Mouse (Mus musculus) lung, embryonic 16.5 days (tissue): ENCODE measurements around the gene Clic5. TPM values are rescaled to one million over a fixed set of nuclear protein-coding genes. Genes with fewer than 3 reads are reported as not detected.

Experiments used
- ATAC-seq: fragments of 200-750 bp; cut with Nextera tagmentation; 2 replicates; pipeline ENCODE4 v1.8.0; 2017; ENCODE audit warnings: low read depth, mild to moderate bottlenecking, moderate library complexity
- H3K27ac ChIP-seq: fragments of 300-500 bp; sonication (generic); 2 replicates; pipeline ENCODE4 v1.5.1; 2014; ENCODE audit warnings: mild to moderate bottlenecking, control low read depth, low read length
- H3K27me3 ChIP-seq: fragments of 300-500 bp; sonication (generic); 2 replicates; pipeline ENCODE4 v1.6.1; 2014; ENCODE audit warnings: low read depth, low read length, mixed read lengths; ENCODE audit not compliant: control insufficient read depth, insufficient read depth
- H3K36me3 ChIP-seq: fragments of 300-500 bp; sonication (generic); 2 replicates; pipeline ENCODE4 v1.6.1; 2014; ENCODE audit warnings: low read length; ENCODE audit not compliant: control insufficient read depth, insufficient read depth
- H3K4me1 ChIP-seq: fragments of 300-500 bp; sonication (generic); replicated peaks from 2 replicates; pipeline ENCODE4 v1.6.1; 2014; ENCODE audit warnings: low read length, mixed read lengths; ENCODE audit not compliant: control insufficient read depth, insufficient read depth
- H3K4me2 ChIP-seq: fragments of 300-500 bp; sonication (generic); 2 replicates; pipeline ENCODE4 v1.6.1; 2014; ENCODE audit warnings: low read depth, low read length, control low read depth
- H3K4me3 ChIP-seq: fragments of 300-500 bp; sonication (generic); 2 replicates; pipeline ENCODE4 v1.5.1; 2014; ENCODE audit warnings: mild to moderate bottlenecking, low read length, control low read depth
- H3K9ac ChIP-seq: fragments of 300-500 bp; sonication (generic); 2 replicates; pipeline ENCODE4 v1.6.1; 2014; ENCODE audit warnings: low read length, control low read depth
- H3K9me3 ChIP-seq: fragments of 300-500 bp; sonication (generic); 2 replicates; pipeline ENCODE4 v1.6.1; 2016; ENCODE audit warnings: low read length; ENCODE audit not compliant: control insufficient read depth
- WGBS: fragments of 180-500 bp; shearing (Covaris S2); extraction: QIAGEN DNeasy Blood & Tissue Kit; methylation state at CpG from one replicate; pipeline ENCODE4 v1.1.7; 2014; 5-methylcytosine and 5-hydroxymethylcytosine counted together
- polyA plus RNA-seq: library from polyadenylated mRNA; unstranded; fragments of >200 nt; fragmentation: Nextera tagmentation; extraction: Ambion mirVana; gene quantifications from 2 replicates; pipeline ENCODE4 v1.2.1, GENCODE M21; 2015

The Clic5 gene
- polyA plus RNA-seq, 1 experiment from 2014 or later = 24.8 TPM

DNA sequence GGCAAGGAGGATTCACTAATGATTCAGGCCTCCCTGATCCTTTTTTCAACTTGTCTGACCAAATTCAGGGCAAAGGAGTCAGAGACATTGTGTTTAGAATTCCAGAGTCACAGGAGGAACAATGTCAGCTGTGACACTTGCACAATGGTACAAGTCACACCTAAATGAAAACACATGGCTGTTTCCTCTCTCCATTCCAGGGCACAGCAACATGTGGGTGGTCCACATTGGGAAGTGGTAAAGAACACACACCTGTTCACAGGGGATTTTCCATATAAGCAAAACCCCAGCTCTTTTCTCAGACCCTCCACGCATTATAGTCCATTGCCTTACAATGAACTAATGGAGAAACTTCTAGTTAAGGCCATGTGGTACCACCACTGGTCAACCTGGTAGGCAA lies 115.7 kb downstream of the Clic5 start:
- Histone ChIP-seq H3K27ac (no peak overlapping the region), H3K4me1 (peaks cover 10% of the 10 kb centered on the region), H3K9me3 (no peaks in the 10 kb centered on the region), H3K4me3 (no peak overlapping the region), H3K9ac (no peak overlapping the region), H3K36me3 (no peaks in the 10 kb centered on the region), H3K4me2 (no peak overlapping the region), H3K27me3 (no peaks in the 10 kb centered on the region; the same call in 1 of the 2 replicates)
- WGBS = 96% methylated on average over 1 of the region's 1 CpGs
- ATAC-seq = no peak

DNA sequence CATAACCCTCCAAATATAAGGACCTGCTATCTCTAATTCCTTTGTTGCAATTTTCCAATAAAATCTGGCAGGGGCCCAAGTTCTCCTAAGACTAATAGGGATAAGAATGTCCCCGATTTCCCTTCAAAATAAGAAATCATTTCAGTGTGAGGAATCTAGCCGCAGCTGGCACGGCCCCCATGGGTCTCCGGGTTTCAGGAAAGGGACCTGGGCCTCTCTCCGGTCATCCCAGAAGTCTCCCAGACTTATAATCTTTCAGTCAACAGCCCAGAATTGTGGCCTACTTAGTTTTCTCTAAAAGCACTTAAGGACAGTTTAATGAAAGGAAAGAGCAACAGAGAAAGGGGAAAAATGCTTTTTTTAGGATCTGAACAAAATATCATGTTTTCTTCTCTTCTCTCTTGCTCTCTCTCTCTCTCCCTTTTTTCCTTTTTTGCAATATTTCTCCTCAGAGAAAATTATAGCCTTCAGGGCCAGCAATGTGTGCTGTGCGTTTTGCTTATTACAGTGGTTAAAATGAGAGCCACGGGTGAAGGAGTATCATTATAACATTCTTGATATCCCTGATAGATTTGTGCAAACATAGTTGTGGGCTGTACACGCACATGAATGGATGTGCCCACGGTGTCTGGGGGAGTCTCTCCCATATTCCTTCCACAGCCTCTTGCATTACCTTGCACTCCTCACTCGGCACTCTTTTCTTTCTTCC lies 121.7 kb downstream of the Clic5 start:
- Histone ChIP-seq H3K4me2 (no peak overlapping the region), H3K27me3 (no peaks in the 10 kb centered on the region), H3K9me3 (no peaks in the 10 kb centered on the region), H3K4me1 (no peaks in the 10 kb centered on the region), H3K9ac (no peak overlapping the region), H3K36me3 (no peaks in the 10 kb centered on the region), H3K27ac (no peak overlapping the region), H3K4me3 (no peak overlapping the region)
- 53% methylated on average over 10 of the region's 10 CpGs for WGBS
- no peak for ATAC-seq

DNA sequence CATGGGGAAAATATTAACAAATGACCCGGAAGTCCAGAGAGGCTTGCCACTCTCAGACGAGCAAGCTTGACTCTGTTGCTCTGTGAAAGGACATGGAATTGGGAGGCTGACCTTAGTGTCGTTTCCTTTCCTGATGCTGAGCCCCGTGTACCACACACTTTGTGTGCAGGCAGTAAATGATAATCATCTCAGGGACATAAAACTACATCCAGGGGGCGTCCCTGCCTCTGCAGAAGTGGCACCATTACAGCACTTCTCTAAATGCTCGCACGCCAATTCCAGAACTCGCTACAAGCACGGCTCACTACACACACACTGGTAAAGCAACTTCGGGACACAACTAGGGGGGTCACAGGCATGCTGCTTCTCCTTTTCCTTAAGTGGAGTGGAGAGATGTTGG lies 136.9 kb downstream of the Clic5 start:
- Histone ChIP-seq H3K27me3 (no peaks in the 10 kb centered on the region), H3K36me3 (no peaks in the 10 kb centered on the region), H3K4me3 (no peak overlapping the region), H3K9ac (no peak overlapping the region), H3K27ac (no peak overlapping the region), H3K9me3 (no peaks in the 10 kb centered on the region), H3K4me2 (no peak overlapping the region), H3K4me1 (no peaks in the 10 kb centered on the region; the same call in 1 of the 2 replicates)
- 62% methylated on average over 10 of the region's 10 CpGs for WGBS
- no peak for ATAC-seq

DNA sequence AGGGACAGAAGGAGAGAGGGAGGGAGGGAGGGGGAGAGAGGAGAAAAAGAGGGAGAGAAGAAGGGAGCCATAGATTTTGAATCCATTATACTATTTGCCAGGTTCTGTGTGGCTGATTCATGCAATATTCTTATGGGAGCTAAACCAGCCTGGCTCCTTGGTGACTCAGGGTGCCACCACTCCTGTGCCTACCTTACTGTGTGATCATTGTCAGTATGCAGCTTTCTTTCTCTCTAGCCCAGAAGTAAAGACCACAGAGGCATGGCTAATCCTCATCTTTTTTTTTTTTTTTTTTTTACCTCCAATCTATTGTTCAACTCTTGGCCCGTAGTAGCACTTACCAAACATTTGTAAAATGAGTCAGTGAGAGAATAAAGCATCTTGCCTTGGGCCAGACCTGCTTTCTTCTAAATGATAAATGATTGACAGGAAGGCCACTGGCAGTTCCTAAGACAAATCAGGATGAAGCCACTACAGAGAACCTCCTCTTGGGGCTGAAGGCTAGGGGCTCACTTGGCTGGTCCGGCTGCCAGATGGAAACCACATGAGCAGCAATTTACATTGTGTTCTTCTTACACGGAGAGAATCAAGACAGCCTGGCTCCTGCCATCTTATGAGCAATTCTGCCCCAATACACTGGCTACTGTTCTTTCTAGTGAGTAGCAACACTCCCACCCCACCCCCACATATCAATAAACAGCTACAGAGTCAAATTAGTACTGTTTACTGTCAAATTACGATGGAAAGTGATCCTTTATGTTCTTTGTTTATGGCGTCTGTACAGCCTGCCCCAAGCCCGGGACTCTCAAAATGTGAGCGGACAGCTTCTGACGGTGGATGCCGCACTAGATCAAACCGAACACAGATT lies 139.1 kb downstream of the Clic5 start:
- WGBS = 39% methylated on average over 10 of the region's 10 CpGs
- Histone ChIP-seq H3K4me3 (no peak overlapping the region), H3K9ac (no peak overlapping the region), H3K36me3 (no peaks in the 10 kb centered on the region), H3K4me1 (no peaks in the 10 kb centered on the region; the same call in 1 of the 2 replicates), H3K27me3 (no peaks in the 10 kb centered on the region), H3K9me3 (no peaks in the 10 kb centered on the region), H3K4me2 (peak overlapping the region; percentile 23; the same call in 1 of the 2 replicates), H3K27ac (no peak overlapping the region)
- no peak for ATAC-seq

DNA sequence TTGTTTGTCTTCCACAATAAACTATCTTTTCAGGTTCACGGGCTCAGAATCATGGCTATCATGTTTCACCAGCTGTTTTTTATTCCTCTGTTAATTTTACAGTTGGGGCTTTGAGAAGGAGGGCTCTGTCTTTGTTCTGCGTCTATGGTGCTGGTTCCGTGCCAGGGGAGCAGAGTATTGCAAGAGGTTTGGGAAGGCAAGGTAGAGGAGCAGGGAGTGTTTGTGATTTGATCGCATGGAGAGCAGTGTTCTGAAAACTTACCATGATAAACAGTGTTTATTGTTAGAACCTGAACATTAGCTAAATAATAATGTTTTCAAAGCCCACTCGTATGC lies 139.7 kb downstream of the Clic5 start:
- Histone ChIP-seq H3K4me3 (no peak overlapping the region), H3K36me3 (no peaks in the 10 kb centered on the region), H3K4me1 (no peaks in the 10 kb centered on the region; the same call in 1 of the 2 replicates), H3K27ac (no peak overlapping the region), H3K9ac (no peak overlapping the region), H3K9me3 (no peaks in the 10 kb centered on the region), H3K27me3 (no peaks in the 10 kb centered on the region), H3K4me2 (peak overlapping the region; percentile 23; the same call in 1 of the 2 replicates)
- 48% methylated on average over 5 of the region's 5 CpGs for WGBS
- ATAC-seq = no peak

Other genes with a start within 250 kb of the Clic5 start
- 30.1 and 34.4 TPM in 2 replicates for gene Enpp5, start 109.8 kb upstream of the Clic5 start, polyA plus RNA-seq
- gene Enpp4, start 82.8 kb upstream of the Clic5 start, polyA plus RNA-seq = 6.0 and 6.3 TPM in 2 replicates